Mouse (Mus musculus) intestine, postnatal 0 days (tissue): ENCODE measurements around the gene Sox12. TPM values are rescaled to one million over a fixed set of nuclear protein-coding genes. Genes with fewer than 3 reads are reported as not detected.

Experiments used
- ATAC-seq: fragments of 200-750 bp; cut with Nextera tagmentation; 2 replicates; pipeline ENCODE4 v1.8.0; 2017; ENCODE audit warnings: mild to moderate bottlenecking, moderate TSS enrichment, moderate library complexity
- H3K27ac ChIP-seq: fragments of 300-500 bp; sonication (generic); 2 replicates; pipeline ENCODE4 v1.5.1; 2014; ENCODE audit warnings: mild to moderate bottlenecking, low read depth, low read length, moderate library complexity
- H3K27me3 ChIP-seq: fragments of 300-500 bp; sonication (generic); replicated peaks from 2 replicates; pipeline ENCODE4 v1.6.1; 2014; ENCODE audit warnings: low read length, mixed read lengths; ENCODE audit not compliant: control insufficient read depth, insufficient read depth
- H3K36me3 ChIP-seq: fragments of 300-500 bp; sonication (generic); 2 replicates; pipeline ENCODE4 v1.6.1; 2014; ENCODE audit warnings: mild to moderate bottlenecking, moderate library complexity; ENCODE audit not compliant: control insufficient read depth, insufficient read depth
- H3K4me1 ChIP-seq: fragments of 300-500 bp; sonication (generic); replicated peaks from 2 replicates; pipeline ENCODE4 v1.6.1; 2014; ENCODE audit warnings: antibody characterized with exemption, low read length, mixed read lengths; ENCODE audit not compliant: control insufficient read depth, insufficient read depth
- H3K4me2 ChIP-seq: fragments of 300-500 bp; sonication (generic); replicated peaks from 2 replicates; pipeline ENCODE4 v1.6.1; 2014; ENCODE audit warnings: low read depth, mild to moderate bottlenecking, moderate library complexity
- H3K4me3 ChIP-seq: fragments of 300-500 bp; sonication (generic); 2 replicates; pipeline ENCODE4 v1.5.1; 2014; ENCODE audit warnings: low read depth, low read length
- H3K9ac ChIP-seq: fragments of 300-500 bp; sonication (generic); 2 replicates; pipeline ENCODE4 v1.6.1; 2014; ENCODE audit warnings: mild to moderate bottlenecking, low read depth, low read length
- H3K9me3 ChIP-seq: fragments of 300-500 bp; sonication (generic); 2 replicates; pipeline ENCODE4 v1.6.1; 2016; ENCODE audit warnings: mixed run types; ENCODE audit not compliant: control insufficient read depth
- CTCF ChIP-seq: sonication (generic); IDR thresholded peaks from 2 replicates; pipeline ENCODE4 v1.5.1; 2016; ENCODE audit warnings: low read depth, mild to moderate bottlenecking, control low read depth, antibody characterized with exemption, moderate library complexity
- WGBS: fragments of 180-500 bp; shearing (Covaris S2); extraction: QIAGEN DNeasy Blood & Tissue Kit; methylation state at CpG from one replicate; pipeline ENCODE4 v1.1.7; 2014; 5-methylcytosine and 5-hydroxymethylcytosine counted together
- polyA plus RNA-seq: library from polyadenylated mRNA; unstranded; fragments of >200 nt; fragmentation: Nextera tagmentation; extraction: Ambion mirVana; gene quantifications from 2 replicates; pipeline ENCODE4 v1.2.1, GENCODE M21; 2015

The Sox12 gene
- 2.8 and 3.1 TPM in 2 replicates for polyA plus RNA-seq

DNA sequence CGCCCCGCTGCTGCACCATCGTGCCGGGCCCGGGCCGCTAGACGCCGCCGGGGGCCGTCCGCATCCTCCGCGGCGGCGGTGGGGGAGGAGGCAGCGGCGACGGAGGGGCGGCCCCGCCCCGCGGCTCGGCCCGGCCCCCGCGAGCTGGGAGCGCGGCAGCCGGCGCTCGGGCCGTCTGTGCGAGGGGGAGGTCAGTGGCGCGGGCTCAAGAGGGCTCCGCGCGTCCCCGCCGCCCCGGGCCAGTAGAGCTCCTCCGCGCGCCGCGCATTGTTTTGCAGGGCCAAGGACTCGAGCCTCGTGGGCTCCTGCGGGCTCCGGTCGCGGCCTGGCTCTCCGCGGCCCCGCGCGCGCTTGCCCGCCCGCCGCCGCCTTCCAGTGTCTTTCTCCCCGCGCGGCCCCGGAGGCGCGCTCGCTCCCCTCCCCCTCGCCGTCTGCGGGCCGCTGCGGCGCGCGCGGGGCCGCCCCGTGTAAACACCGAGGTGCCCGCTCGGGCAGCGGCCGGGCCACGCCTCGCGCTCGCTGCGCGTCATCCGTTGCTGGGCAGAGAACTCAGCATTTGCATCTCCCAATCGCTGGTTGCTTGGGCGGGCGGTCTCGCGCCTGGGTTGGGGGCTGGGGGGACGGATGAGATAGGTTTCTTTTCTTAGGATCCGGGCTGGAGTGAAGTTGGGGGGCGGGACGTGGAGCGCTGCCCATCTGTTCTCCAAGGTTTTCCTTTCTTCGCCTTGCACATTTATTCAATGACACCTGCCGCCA is at the start of gene Sox12:
Sox12 (minus strand) TSS at position 384 of the 756 bp plus-strand sequence.
- H3K9ac ChIP-seq: peak within 1 kb of the TSS; percentile 77
- TF ChIP-seq CTCF: no peak
- H3K4me2 ChIP-seq: peak within 1 kb of the TSS; percentile 85
- H3K4me1 ChIP-seq: no peaks in the 10 kb centered on the region
- ATAC-seq: peak; percentile 69
- H3K9me3 ChIP-seq: no peaks in the 10 kb centered on the region
- no peaks in the 10 kb centered on the region for H3K36me3 ChIP-seq
- peak within 1 kb of the TSS; percentile 74 for H3K4me3 ChIP-seq
- no peaks in the 10 kb centered on the region for H3K27me3 ChIP-seq
- peak within 1 kb of the TSS; percentile 96 for H3K27ac ChIP-seq
- WGBS: under 1% methylated on average over 85 of the region's 104 CpGs

DNA sequence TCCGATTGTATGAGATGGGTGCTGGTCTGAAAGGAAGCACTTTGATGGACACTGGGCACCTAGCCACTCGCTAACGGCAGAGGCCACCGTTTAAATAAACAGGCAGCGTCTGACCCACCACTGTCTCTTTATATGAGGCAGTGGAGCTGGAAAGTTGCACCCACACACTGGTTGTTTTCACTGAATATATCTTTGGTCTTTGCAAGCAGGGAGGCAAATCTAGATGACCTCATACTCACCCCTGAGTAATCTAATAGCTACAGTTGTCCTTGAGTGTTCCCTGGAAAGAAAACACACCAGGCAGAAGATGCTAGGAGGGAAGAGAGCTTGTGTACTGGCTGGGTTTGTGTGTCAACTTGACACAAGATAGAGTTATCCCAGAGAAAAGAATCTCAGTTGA is 49.6 kb upstream of the Sox12 start:
- no peak for TF ChIP-seq CTCF
- ATAC-seq: no peak
- Histone ChIP-seq H3K36me3 (no peaks in the 10 kb centered on the region), H3K9ac (no peak overlapping the region), H3K27ac (no peak overlapping the region), H3K4me2 (no peak overlapping the region), H3K4me3 (no peak overlapping the region), H3K27me3 (0 out of 2 replicates have a peak, but pooled peaks cover 3% of the 10 kb centered on the region), H3K4me1 (no peaks in the 10 kb centered on the region), H3K9me3 (no peaks in the 10 kb centered on the region)
- WGBS: 23% methylated on average over 5 of the region's 5 CpGs

DNA sequence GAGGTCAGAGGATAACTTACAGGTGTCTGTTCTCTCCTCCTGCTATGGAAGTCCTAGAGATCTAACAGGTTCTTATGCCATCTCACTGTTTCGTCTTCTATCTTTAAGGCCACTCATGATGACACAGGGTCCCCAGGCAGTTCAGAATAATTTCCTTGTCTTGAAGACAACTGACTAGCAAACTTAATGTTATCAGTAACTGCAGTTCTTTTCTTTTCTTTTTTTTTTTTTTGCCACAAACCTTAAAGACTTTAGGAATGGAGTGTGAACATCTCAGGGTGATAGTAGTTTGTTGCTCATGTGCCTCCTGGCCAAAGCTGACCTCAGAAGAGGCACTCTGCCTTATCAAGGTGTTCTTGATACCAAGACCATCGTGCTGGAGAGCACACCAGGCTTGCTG is 48.8 kb upstream of the Sox12 start:
- Histone ChIP-seq H3K27me3 (0 out of 2 replicates have a peak, but pooled peaks cover 3% of the 10 kb centered on the region), H3K36me3 (no peaks in the 10 kb centered on the region), H3K9ac (no peak overlapping the region), H3K27ac (no peak overlapping the region), H3K4me3 (no peak overlapping the region), H3K4me2 (no peak overlapping the region), H3K9me3 (no peaks in the 10 kb centered on the region), H3K4me1 (no peaks in the 10 kb centered on the region)
- 56% methylated on average over 2 of the region's 2 CpGs for WGBS
- no peak for TF ChIP-seq CTCF
- ATAC-seq: no peak

DNA sequence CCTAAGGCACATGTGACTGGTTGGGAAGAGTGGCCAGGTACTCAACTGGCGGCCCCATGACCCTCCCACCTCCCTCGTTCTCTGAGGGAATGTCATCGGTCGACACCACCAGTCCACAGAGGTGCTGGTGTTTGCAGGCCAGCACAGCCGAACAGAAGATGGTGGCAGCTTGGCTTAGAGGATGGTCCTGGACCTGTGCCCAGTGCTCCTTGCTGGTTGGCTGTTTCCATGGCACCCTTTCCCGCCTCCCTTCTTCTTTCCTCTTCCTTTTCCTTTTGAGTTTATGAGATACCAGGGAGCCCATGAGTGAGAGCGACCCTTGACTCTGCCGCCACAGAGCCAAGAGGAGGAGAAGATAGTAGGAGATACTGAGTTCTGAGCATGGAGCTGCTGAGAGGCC is 45.4 kb upstream of the Sox12 start:
- ATAC-seq: no peak
- TF ChIP-seq CTCF: no peak
- no peak overlapping the region for H3K4me3 ChIP-seq
- H3K9ac ChIP-seq: no peak overlapping the region
- no peaks in the 10 kb centered on the region for H3K9me3 ChIP-seq
- H3K4me1 ChIP-seq: no peaks in the 10 kb centered on the region
- H3K27me3 ChIP-seq: 0 out of 2 replicates have a peak, but pooled peaks cover 3% of the 10 kb centered on the region
- H3K4me2 ChIP-seq: no peak overlapping the region
- H3K27ac ChIP-seq: no peak overlapping the region
- WGBS: 77% methylated on average over 8 of the region's 8 CpGs
- H3K36me3 ChIP-seq: no peaks in the 10 kb centered on the region

DNA sequence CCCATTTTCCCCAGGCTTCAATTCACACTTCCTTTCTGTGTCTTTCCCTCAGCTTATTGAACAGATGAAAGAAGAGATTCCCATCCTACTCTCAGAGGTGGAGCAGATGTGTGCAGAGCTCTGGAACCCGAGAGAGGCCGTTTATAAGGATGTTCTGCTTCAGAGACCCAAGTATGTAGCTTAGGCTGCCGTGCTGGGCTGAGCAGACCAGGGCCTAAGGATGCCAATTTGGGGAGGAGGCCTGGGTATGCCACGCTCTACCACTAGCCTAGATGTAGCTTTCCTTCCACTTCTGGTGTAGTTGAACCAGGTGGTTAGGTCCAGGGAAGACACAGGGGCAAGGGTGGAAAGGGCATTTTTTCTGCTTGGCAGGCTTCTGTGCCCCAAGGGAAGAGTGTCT is 44.5 kb upstream of the Sox12 start:
- H3K9ac ChIP-seq: no peak overlapping the region
- no peak overlapping the region for H3K27ac ChIP-seq
- no peak overlapping the region for H3K4me2 ChIP-seq
- H3K27me3 ChIP-seq: 0 out of 2 replicates have a peak, but pooled peaks cover 3% of the 10 kb centered on the region
- H3K4me3 ChIP-seq: no peak overlapping the region
- H3K36me3 ChIP-seq: no peaks in the 10 kb centered on the region
- WGBS: 86% methylated on average over 4 of the region's 4 CpGs
- no peak for TF ChIP-seq CTCF
- no peaks in the 10 kb centered on the region for H3K9me3 ChIP-seq
- no peak for ATAC-seq
- no peaks in the 10 kb centered on the region for H3K4me1 ChIP-seq

DNA sequence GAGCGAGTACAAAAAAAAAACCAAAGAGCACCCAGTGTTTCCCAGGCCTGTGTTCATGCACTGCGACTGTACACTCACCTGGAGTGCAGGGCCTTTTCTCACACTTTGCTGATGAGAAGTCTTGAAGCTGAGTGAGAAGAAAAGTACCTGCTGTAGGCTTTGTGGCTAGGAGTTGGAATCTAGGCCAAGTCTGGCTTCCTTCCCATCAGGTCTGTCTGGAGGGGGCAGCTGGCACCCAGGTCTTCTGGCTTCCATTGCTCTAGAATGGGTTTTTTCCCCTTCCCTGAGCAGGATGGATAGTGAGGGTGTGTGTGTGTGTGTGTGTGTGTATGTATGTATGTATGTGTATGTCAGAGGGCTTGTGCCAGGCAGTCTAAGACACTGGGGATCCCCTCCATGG is 42.0 kb upstream of the Sox12 start:
- Histone ChIP-seq H3K9me3 (no peaks in the 10 kb centered on the region), H3K4me2 (no peak overlapping the region), H3K9ac (no peak overlapping the region), H3K4me1 (no peaks in the 10 kb centered on the region), H3K27me3 (no peaks in the 10 kb centered on the region), H3K36me3 (no peaks in the 10 kb centered on the region), H3K27ac (no peak overlapping the region), H3K4me3 (no peak overlapping the region)
- WGBS: 65% methylated on average over 2 of the region's 2 CpGs
- no peak for ATAC-seq
- no peak for TF ChIP-seq CTCF
